Mouse (Mus musculus) lung, postnatal 0 days (tissue): ENCODE results near the gene Egfem1.

Experiments
- CTCF ChIP-seq: IDR thresholded peaks from 2 replicates; pipeline ENCODE4 v1.5.1; 2016; ENCODE audit warnings: antibody characterized with exemption, mild to moderate bottlenecking
- EP300 ChIP-seq: IDR thresholded peaks from 2 replicates; pipeline ENCODE4 v1.6.1; 2016; ENCODE audit warnings: antibody characterized with exemption, mild to moderate bottlenecking, control low read depth

DNA sequence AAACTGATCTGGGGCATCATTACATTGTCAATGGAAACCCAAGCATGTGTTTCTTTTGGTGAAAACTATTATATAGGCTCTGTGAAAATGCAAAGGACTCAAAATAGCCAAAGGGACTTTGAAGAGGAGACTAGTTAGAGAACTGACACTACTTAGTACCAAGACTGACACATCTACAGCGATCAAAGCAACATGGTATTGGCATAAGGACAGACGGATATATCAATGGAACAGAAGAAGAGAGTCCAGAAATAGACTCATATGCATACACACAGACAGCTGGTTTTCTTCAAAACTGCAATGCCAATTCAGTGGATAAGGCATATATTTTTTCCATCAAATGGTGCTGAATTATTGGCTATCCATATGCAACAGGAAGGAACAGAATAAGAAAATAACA lies 140.6 kb downstream of the Egfem1 start:
- TF ChIP-seq CTCF, result no peak
- TF ChIP-seq EP300, result no peak
